Mouse (Mus musculus) liver, embryonic 14.5 days (tissue): ENCODE measurements around the gene Socs4. TPM values are rescaled to one million over a fixed set of nuclear protein-coding genes. Genes with fewer than 3 reads are reported as not detected.

Experiments used
- ATAC-seq: fragments of 200-750 bp; cut with Nextera tagmentation; 2 replicates; pipeline ENCODE4 v1.8.0; 2017; ENCODE audit warnings: moderate number of reproducible peaks, mild to moderate bottlenecking, moderate library complexity; ENCODE audit not compliant: insufficient read depth
- DNase-seq, 3 experiments: peaks; one replicate each; pipeline ENCODE4 v3.0.0-alpha.2; 2012 to 2013; ENCODE audit warnings: low read depth in 3 of 3, low spot score in 3 of 3
- H3K27ac ChIP-seq: fragments of 300-500 bp; sonication (generic); 2 replicates; pipeline ENCODE4 v1.5.1; 2014; ENCODE audit warnings: moderate library complexity, mild to moderate bottlenecking, control low read depth, inconsistent platforms
- H3K27me3 ChIP-seq: fragments of 300-500 bp; sonication (generic); 2 replicates; pipeline ENCODE4 v1.6.1; 2014; ENCODE audit warnings: mild to moderate bottlenecking, low read length, moderate library complexity; ENCODE audit not compliant: control insufficient read depth, insufficient read depth
- H3K36me3 ChIP-seq: fragments of 300-500 bp; sonication (generic); replicated peaks from 2 replicates; pipeline ENCODE4 v1.6.1; 2014; ENCODE audit warnings: low read depth; ENCODE audit not compliant: control insufficient read depth, insufficient read depth
- H3K4me1 ChIP-seq, 2 experiments: fragments of 200-500 bp in 1 of 2; fragments of 300-500 bp in 1 of 2; sonication (generic) in 1 of 2; replicated peaks; 2 replicates each; pipeline ENCODE4 v1.6.1; 2012 to 2014; ENCODE audit warnings: antibody characterized with exemption in 1 of 2, inconsistent platforms in 1 of 2, low read length in 1 of 2; ENCODE audit not compliant: control insufficient read depth in 2 of 2, insufficient read depth in 2 of 2
- H3K4me2 ChIP-seq: fragments of 300-500 bp; sonication (generic); 2 replicates; pipeline ENCODE4 v1.6.1; 2014; ENCODE audit warnings: low read depth, mild to moderate bottlenecking, control low read depth, moderate library complexity
- H3K4me3 ChIP-seq, 2 experiments: fragments of 200-500 bp in 1 of 2; fragments of 300-500 bp in 1 of 2; sonication (generic) in 1 of 2; 2 replicates each; pipeline ENCODE4 v1.5.1; 2012 to 2014; ENCODE audit warnings: low read depth in 2 of 2, low read length in 2 of 2, mild to moderate bottlenecking in 2 of 2, control low read depth in 1 of 2, inconsistent platforms in 1 of 2, moderate library complexity in 1 of 2; ENCODE audit not compliant: insufficient read depth in 1 of 2
- H3K9ac ChIP-seq: fragments of 300-500 bp; sonication (generic); replicated peaks from 2 replicates; pipeline ENCODE4 v1.6.1; 2014; ENCODE audit warnings: mild to moderate bottlenecking, control low read depth, moderate library complexity
- H3K9me3 ChIP-seq: fragments of 300-500 bp; sonication (generic); 2 replicates; pipeline ENCODE4 v1.6.1; 2016; ENCODE audit warnings: low read length, mixed read lengths; ENCODE audit not compliant: control insufficient read depth
- CTCF ChIP-seq: IDR thresholded peaks from 2 replicates; pipeline ENCODE4 v1.5.1; 2016; ENCODE audit warnings: antibody characterized with exemption, low read depth, control low read depth
- EP300 ChIP-seq: IDR thresholded peaks from 2 replicates; pipeline ENCODE4 v1.6.1; 2016; ENCODE audit warnings: antibody characterized with exemption, low read depth
- WGBS: fragments of 180-500 bp; shearing (Covaris S2); extraction: QIAGEN DNeasy Blood & Tissue Kit; methylation state at CpG from one replicate; pipeline ENCODE4 v1.1.7; 2014; ENCODE audit not compliant: insufficient replicate concordance; 5-methylcytosine and 5-hydroxymethylcytosine counted together
- polyA plus RNA-seq, 2 experiments: library from polyadenylated mRNA; depleted of rRNA in 1 of 2; stranded (reverse) in 1 of 2; unstranded in 1 of 2; fragments of >200 nt; fragmentation: Nextera tagmentation in 1 of 2; extraction: Ambion mirVana in 1 of 2; gene quantifications; 2 replicates each; pipeline versions ENCODE4 v1.2.1 to v1.2.3; 2012 to 2014

The Socs4 gene
- polyA plus RNA-seq, 2 experiments = 3.0 to 5.2 TPM

- TF ChIP-seq EP300 (no peak), CTCF (no peak)
- H3K27ac ChIP-seq = peak overlapping the region; percentile 74
- peaks cover 67% of the 10 kb centered on the region for H3K36me3 ChIP-seq
- H3K9ac ChIP-seq = no peak overlapping the region
- peaks cover 27 to 29% of the 10 kb centered on the region in 2 experiments for H3K4me1 ChIP-seq
- DNase-seq (no peak), ATAC-seq (no peak)
- H3K27me3 ChIP-seq = no peaks in the 10 kb centered on the region
- no peak overlapping the region for H3K4me3 ChIP-seq
- 80% methylated on average over 4 of the region's 4 CpGs for WGBS
- no peak overlapping the region for H3K4me2 ChIP-seq
- no peaks in the 10 kb centered on the region for H3K9me3 ChIP-seq
Measured at GRCm38 (mm10) chr14:47242753-47243152, 34.0 kb upstream of the Socs4 start.

- H3K9me3 ChIP-seq = no peaks in the 10 kb centered on the region
- no peak overlapping the region for H3K9ac ChIP-seq
- no peak overlapping the region for H3K27ac ChIP-seq
- WGBS = 81% methylated on average over 6 of the region's 6 CpGs
- no peak overlapping the region for H3K4me3 ChIP-seq
- no peak overlapping the region for H3K4me2 ChIP-seq
- TF ChIP-seq CTCF = peak; percentile 49; the same call in 1 of the 2 replicates
- TF ChIP-seq EP300 = no peak
- peaks cover 78% of the 10 kb centered on the region for H3K36me3 ChIP-seq
- H3K27me3 ChIP-seq = no peaks in the 10 kb centered on the region
- ATAC-seq = no peak
- DNase-seq = no peak
- no peaks in the 10 kb centered on the region for H3K4me1 ChIP-seq
Measured at GRCm38 (mm10) chr14:47249839-47250238, 26.9 kb upstream of the Socs4 start.

GRCm38 (mm10) chr14:47264866-47265265 lies 11.9 kb upstream of the Socs4 start:
- 92% methylated on average over 3 of the region's 3 CpGs for WGBS
- no peak for ATAC-seq

GRCm38 (mm10) chr14:47265829-47266228 lies 10.9 kb upstream of the Socs4 start:
- TF ChIP-seq CTCF (no peak), EP300 (no peak)
- no peak overlapping the region for H3K27ac ChIP-seq
- H3K27me3 ChIP-seq = no peaks in the 10 kb centered on the region
- ATAC-seq = no peak
- no peak overlapping the region for H3K9ac ChIP-seq
- H3K4me2 ChIP-seq = no peak overlapping the region
- no peaks in the 10 kb centered on the region for H3K4me1 ChIP-seq
- H3K9me3 ChIP-seq = no peaks in the 10 kb centered on the region
- H3K36me3 ChIP-seq = peaks cover 75% of the 10 kb centered on the region
- WGBS = 87% methylated on average over 8 of the region's 8 CpGs
- no peak overlapping the region for H3K4me3 ChIP-seq
- DNase-seq = no peak

More at GRCm38 (mm10) chr14:47264866-47265265, 11.9 kb upstream of the Socs4 start:
- Histone ChIP-seq H3K9ac (no peak overlapping the region), H3K27ac (no peak overlapping the region), H3K4me1 (no peaks in the 10 kb centered on the region), H3K4me2 (no peak overlapping the region), H3K9me3 (no peaks in the 10 kb centered on the region), H3K4me3 (no peak overlapping the region), H3K36me3 (peaks cover 75% of the 10 kb centered on the region), H3K27me3 (no peaks in the 10 kb centered on the region)
- DNase-seq = no peak
- TF ChIP-seq CTCF = no peak

- Histone ChIP-seq H3K27me3 (no peaks in the 10 kb centered on the region), H3K4me1 (no peaks in the 10 kb centered on the region), H3K9me3 (no peaks in the 10 kb centered on the region), H3K4me3 (no peak overlapping the region), H3K9ac (no peak overlapping the region), H3K27ac (no peak overlapping the region), H3K36me3 (peaks cover 81% of the 10 kb centered on the region), H3K4me2 (no peak overlapping the region)
- TF ChIP-seq CTCF (no peak), EP300 (no peak)
- ATAC-seq (no peak), DNase-seq (no peak)
- WGBS = 92% methylated on average over 4 of the region's 4 CpGs
Measured at GRCm38 (mm10) chr14:47269056-47269455, 7.7 kb upstream of the Socs4 start.
